Mouse (Mus musculus) cerebellum, postnatal 36 days (tissue): Measurements from ENCODE around the gene Ankrd55.
"Not testable (repeated sequence)": the region's sequence is repeated elsewhere in the genome, so short reads cannot be mapped to it uniquely, and the experiment has no call there.

Source experiments
- DNase-seq, 2 experiments: peaks; one replicate each; pipeline ENCODE4 v3.0.0; 2021 to 2022; ENCODE audit warnings: mixed read lengths in 2 of 2

Ankrd55 gene

DNA sequence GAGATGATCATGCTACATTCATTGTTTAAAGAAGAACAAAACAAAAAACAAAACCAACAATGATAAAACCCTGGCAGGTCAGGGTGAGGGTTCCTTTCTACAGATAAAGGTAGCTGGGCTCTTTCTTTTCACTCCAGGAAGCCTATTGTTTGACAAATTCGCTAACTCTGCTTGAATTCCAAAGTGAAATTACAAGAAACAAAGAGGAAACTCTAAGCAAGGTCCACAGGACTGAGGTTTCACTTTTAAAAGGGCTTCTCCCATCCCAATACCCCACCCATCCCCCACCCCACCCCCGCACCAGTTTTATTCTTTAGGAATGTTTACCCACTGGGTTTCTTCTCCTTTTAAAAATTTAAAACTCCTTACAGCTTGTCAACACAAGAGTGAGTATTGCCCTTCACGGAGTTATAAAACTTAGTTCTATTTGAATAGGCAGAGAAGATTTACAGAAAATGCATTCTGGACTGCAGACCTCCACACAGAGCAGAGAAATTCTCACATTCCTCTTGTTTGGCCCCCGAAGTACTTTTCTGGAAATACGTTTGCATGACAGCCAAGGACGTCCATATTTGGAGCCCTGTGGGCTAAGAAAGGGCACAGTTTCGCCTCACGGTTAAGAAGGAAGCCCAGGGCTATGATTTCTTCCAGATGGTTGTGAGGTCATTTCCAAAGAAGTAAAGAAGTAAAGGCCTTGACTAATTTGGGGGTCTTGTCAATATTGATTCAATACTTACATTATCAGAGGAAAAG is 128.3 kb downstream of the Ankrd55 start:
- DNase-seq, result no peak

DNA sequence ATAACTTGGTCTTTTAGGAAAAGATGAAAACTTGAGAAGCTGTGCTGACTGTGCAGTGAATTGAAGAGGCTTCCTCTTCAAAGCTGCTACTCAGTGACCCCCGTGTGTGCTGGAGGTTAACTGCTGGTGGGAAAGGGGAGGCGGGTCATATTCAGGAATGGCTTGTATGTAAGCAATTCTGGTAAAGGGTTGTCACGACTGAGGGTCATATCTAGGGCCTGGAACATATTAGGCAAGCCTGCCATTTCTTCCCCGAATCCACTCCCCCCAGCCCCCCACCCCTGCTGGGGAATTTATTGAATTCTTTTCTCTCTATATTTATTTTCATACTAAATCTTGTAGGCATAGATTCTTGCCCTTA is 128.9 kb downstream of the Ankrd55 start:
- no peak for DNase-seq

DNA sequence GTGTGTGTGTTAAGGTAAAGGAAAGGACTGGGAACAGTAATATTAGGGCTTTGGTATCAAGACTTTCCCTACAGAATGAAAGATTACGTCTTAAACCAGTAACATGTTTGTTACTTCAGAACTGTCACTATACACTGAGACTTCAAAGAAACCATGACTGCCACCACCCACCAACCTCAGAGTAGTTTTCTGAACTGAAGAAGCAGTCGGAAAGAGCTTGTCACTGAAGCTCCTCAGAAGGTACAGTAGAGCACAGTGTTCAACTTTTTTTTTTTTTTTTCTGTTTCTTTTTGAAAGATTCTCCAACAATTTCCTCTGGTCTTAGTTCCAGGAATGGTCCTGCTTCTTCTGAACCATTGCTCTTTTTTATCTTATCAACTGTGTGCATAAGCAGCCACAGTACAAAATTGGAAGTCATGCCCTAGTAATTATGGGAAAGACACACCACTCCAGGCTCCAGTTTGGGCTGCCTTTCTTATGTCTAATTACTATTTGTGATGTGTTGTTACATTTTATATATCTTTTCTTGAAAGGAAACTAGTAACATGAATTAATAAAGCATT is 129.7 kb downstream of the Ankrd55 start:
- no peak for DNase-seq

DNA sequence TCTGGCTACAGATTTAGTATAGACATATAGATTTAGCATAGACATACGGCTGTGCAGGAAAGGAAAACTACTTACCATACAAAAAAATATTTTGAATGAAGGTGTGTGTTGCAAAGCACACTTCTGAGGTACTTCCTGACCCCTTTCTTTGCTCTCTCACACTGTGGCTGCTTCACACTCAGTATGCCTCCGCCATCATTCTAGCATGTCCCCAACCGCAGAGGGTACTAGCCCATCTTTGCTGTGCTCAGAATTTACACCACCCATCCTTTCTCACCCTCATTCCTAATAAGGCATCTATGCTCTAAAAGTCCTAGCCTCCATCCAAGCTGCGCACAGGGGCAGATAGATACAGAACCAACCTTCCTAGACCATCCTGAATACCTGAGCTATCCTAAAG is 130.3 kb downstream of the Ankrd55 start:
- DNase-seq, result no peak

DNA sequence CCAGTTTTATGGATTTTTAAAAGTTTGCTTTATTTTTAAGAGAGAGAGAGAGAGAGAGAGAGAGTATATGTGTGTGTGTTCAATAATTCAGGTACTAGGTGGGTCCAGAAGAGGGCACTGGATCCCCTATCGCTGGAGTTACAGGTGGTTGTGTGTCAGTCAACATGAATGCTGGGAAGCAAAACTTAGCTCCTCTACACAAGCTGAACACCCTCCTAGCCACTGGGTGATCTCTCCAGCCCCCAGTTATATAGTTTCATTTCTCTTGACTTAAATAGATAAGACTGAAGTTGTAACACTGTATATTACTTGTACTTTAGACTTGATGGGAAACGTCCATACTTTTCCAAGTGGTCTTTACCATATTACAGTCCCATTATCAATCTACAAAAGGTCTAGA is 136.0 kb downstream of the Ankrd55 start:
- DNase-seq, result no peak

DNA sequence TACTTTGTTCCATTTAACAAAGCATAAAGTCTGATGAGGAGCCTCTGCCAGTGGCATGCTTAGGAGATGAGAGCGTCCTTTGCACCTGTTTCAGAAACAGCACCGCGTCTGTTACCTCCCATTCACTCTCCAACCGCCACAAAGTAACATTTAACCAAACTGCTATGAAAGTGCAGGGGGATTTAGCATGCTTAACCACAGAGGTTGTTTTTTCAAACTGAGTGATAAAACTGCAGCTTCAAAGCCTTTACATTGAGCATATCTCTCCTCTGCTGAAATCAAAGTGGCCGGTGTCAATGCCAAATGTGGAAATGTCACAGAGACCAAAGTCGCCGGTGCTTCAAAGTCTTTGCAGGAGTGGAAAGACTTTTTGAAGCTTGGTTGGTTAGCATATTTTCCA is 136.4 kb downstream of the Ankrd55 start:
- no peak for DNase-seq

DNA sequence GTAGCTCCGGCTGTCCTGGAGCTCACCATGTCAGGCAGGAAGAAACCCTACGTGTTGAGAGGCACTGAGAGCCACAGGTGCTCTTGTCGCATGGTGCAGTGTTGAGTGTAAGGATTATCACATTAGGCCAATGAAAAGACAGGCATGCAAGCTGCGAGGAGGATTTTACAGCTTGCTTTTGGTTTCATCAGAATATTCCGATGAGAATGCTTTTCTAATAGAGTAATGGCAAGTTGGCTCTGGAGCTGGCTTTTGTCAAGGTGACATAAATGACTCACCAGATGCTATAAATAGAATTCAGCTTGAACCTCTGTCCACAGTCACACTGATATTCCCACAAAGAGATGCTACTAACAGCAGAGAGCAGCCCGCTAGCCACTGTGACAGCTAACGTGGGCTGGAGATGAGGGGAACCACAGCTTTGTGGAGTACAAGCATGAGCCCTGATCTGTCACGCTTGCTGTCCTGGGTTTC is 137.0 kb downstream of the Ankrd55 start:
- no peak for DNase-seq

DNA sequence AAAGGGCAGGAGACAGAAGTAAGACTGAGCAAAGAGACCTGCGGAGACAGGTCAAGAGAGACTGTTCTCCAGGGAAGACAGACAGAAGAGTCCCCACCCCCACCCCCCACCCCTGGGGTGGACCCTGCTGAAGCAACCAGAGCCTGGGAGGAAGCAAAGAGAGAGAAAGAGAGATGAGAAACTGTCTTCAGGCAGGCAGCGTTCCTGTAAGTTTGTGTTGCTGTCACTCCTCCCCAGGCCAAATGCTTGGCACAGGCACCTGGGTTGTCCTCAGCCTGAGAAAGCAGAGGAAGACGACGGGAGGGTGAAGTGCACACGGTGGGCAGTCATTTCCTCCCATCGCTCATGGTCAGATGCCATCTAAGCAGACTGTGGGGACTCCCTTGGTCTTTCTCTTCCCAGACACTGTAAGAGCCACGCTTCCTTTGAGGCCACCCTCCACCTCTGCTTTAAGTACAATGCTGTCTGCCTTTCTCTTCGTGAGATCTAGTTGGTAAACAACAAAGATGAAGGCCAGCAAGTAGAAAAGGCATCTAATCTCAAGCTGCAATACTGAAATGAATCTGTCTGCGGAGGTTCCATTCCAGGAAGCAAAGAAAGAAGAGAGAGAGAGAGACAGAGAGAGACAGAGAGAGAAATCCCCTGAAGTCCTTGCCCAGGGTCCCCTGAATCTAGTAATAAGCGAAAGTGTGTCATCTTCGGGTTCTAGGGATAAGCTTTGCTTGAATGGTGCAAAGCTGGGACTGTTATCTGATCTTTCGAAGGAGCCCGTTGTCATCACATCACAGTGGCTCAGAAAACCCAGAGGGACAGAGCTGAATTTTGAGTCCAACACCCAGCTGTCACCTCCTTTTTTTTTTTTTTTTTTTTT is 138.2 kb downstream of the Ankrd55 start:
- no peak for DNase-seq

DNA sequence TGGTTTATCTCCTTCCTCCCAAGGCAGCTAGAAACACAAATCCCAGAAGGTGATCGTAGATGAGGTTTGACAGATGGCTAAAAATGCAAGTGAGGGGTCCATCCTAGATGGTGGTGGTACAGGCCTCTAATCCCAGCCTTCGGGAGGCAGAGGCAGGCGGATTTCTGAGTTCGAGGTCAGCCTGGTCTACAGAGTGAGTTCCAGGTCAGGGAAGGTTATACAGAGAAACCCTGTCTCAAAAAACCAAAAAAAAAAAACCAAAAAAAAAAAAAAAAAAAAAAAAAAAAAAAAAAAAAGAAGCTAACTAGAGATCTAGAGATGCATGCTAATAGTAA is 138.9 kb downstream of the Ankrd55 start:
- DNase-seq, result not testable (repeated sequence)

DNA sequence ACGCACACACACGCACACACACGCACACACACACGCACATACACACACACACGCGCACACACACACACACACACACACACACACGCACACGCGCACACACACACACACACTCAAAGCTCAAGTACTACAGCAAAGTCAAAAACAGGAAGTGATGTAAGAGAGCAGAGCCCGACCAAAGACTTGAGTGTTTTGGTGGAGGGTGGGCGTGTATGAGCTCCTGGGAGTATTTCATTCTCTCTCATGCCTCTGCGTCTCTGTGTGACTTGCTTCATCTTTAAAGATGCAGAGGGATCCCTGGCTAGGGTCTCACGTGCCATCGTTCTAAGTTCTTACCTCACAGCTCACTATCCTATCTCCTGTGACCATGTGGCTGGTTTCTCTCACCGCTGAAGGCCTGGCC is 139.3 kb downstream of the Ankrd55 start:
- no peak for DNase-seq

DNA sequence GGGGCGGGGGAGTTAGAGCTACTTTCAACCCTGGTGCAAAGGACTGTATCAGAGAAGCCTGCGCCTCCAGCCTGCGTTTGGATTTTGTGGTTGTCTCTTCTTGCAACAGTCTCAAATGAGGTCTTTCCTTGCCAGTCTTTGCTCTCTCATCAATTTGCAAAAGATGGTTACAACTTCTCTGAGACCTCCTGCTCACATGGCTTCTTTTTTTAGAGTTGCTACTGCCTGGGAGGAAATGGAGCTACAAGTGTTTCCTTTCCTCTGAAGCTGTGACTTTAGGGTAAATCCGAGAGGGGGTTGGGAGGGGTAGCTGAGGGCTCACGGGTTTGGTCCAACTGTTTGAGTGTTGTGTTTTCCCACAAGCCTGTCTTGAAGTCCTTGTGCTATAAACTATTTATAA is 145.0 kb downstream of the Ankrd55 start:
- DNase-seq, result no peak
